Mouse (Mus musculus): ENCODE measurements around the gene Socs2.

GRCm38 (mm10) chr10:95367661-95368089, 49.3 kb downstream of the Socs2 start:
- TF ChIP-seq CTCF (IDR thresholded peaks at IDR 0.05; ENCODE audit: low read depth, low read length) (no peak), GATA1 (IDR thresholded peaks at IDR 0.05; ENCODE audit: borderline replicate concordance, low read length) (no peak), POLR2AphosphoS5 (IDR thresholded peaks at IDR 0.05; ENCODE audit: insufficient replicate concordance, low read depth, low read length) (no peak), GATA2 (IDR thresholded peaks at IDR 0.05; ENCODE audit: borderline replicate concordance, low read depth, low read length) (no peak), TAL1 (conservative IDR thresholded peaks at IDR 0.05; ENCODE audit: low read depth, low read length) (no peak)

All from G1E (cell line).